Mouse (Mus musculus) common myeloid progenitor, adult 5-6 weeks (primary cell): ENCODE data around the gene Trat1. TPM values are rescaled to one million over a fixed set of nuclear protein-coding genes. Genes with fewer than 3 reads are reported as not detected.
A peak's percentile ranks its signal among the peaks of the same experiment; 100 is the strongest.

Experiments used
- ATAC-seq: replicated peaks from 2 replicates; pipeline ENCODE4 v1.8.0; 2016; ENCODE audit warnings: low read depth, mild to moderate bottlenecking, moderate TSS enrichment, inconsistent platforms; ENCODE audit not compliant: poor library complexity, severe bottlenecking
- total RNA-seq: library from RNA; stranded (forward); fragments of 200-1000, 187-1606 nt; gene quantifications from 2 replicates; pipeline ENCODE4 v1.2.3, GENCODE M21; 2017

The Trat1 gene
- 0.18 and 7.4 TPM in 2 replicates for total RNA-seq

DNA sequence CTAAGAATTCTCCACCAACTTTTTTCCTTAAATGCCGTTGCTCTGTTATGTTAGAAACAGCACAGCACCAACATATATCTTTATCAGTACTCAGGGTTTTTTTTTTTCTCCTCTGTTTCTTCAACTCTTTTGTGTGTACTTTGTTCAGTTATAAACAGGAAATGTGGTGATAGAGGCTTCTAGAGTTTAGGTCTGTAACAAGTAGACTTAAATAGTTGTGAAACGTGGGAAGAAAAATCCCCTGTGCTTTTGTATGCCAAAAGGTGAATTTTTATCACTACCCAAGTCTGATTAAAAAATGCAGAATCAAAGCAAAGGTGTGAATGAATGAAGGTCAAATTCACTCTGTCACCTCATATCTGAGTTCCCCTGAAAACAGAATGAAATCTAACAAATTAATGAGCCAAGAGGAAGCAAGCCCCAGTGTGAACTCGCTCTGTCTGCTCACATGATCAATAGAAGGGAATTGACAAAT, at the start of gene Trat1:
TSS of gene Trat1 (minus strand) at position 51 of the 475 bp plus-strand sequence.
- ATAC-seq, result 0 out of 2 replicates have a peak, but pooled peaks have one; percentile 32

DNA sequence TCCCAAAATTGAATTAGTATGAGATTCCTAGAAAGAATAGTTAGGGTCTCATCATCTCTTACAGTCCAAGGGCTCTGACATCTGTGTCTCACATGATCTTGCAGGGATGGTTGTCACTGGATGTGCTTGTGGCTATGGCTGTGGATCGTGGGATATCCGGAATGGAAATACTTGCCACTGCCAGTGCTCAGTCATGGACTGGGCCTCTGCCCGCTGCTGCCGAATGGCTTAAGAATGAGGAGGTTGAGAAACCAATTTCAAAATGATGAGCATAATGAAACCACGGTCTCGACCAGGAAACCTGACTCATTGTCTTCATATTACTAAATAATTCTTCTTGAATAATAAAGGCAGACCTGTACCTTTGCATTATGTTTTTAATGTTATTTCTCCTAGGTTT, 46.7 kb upstream of the Trat1 start:
- peak; percentile 25; the same call in 1 of the 2 replicates for ATAC-seq

DNA sequence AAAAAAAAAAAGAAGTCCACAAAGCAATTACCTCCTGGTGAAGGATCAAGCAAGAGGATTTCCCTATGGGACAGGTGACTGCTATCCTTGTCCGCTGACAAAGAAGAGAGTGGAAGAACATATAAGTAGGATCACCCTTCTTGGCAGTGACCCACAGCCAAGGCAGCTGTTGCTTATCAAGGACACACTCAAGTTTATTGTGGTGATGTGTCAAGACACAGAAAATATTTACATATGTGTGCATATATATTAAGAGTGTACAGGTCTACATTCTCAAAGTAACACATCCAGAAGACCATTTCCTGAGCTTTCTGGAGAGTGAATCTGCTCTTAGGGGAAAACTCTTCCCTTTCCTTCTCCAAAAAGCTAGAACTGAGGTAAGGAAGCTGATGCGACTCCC, 44.9 kb upstream of the Trat1 start, which contains the start of gene Retnlb:
TSS of gene Retnlb (plus strand) at position 162 of the 400 bp plus-strand sequence.
- ATAC-seq, result no peak

DNA sequence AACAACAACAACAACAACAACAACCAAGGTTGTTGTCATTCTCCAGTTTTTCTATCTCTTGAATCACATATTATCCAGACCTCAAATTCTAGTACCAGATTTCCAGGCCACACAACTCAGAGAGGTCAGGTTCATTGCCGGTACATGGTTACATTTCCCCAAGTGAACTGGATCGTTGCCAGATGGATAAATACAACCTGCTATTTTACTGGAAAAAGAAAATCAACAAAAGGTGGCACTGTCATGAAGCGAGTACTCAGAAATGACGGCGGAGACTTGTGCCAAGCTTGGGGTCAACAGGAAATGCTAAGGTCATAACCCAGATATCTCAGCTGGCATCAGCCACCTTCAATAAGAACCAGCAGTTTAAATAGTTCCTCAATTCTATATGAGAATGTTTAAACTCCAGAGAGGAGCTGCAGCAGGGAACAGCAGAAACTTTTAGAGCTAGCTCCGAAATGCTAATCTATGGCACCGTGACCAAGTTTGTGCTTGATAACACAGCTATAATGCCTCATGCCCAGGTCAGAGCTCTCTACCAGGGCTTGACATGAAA, 40.1 kb upstream of the Trat1 start:
- ATAC-seq, result peak; percentile 52; the same call in 1 of the 2 replicates

DNA sequence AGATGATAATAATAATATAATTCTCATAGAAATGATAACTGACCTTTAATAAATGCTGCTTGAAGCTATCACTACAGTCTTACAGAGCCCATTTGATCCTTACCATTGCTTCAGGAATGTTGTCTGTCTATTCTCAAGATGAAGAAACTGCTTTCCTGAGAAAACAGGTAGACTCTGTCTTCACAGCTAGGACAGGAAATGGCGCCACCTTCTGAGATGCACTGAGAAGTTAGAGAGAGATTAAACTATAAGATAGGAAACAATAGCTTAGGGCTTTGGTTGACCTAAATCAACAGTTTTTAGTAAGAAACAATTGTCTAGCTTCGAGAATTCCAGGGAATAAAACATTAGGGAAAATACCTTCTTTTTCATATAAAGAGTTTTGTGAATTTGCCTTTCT, 37.6 kb upstream of the Trat1 start:
- no peak for ATAC-seq

DNA sequence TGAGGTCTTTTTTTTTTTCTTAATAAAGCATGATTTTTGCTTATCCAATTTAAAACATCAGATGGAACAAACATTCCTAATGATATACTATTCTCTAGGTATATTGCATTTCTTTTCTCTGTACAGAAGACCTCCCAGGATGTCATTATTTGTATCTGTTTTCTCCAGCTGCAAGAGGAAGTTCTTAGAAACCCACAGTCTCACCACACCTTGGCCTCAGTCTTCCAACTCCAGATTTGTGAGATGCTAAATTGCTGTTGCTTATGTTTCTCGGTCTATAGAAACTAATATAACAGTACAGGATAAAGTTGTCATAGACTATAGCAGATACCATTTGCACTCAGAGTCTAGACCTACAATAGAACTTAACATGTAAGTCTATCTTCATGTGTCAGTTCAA, 34.7 kb upstream of the Trat1 start:
- ATAC-seq, result 0 out of 2 replicates have a peak, but pooled peaks have one; percentile 29

DNA sequence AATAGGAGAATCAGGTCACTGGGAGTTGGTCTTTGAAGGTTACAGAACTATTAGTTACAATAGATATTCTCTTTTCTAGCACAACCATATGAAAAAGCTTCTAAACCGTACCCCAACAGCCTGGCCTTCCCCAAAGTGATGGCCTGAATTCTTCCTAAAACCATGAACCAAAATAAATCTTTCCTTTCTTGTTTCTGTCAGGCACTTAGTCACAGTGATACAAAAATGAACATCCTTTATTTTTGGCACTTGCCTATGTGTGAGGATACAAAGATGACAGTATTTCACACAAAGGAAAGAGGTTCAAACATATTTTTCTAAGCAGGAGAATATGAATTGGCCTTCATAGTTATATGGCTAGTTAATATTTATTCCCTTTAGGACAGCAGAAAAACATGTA, 33.6 kb upstream of the Trat1 start:
- no peak for ATAC-seq

DNA sequence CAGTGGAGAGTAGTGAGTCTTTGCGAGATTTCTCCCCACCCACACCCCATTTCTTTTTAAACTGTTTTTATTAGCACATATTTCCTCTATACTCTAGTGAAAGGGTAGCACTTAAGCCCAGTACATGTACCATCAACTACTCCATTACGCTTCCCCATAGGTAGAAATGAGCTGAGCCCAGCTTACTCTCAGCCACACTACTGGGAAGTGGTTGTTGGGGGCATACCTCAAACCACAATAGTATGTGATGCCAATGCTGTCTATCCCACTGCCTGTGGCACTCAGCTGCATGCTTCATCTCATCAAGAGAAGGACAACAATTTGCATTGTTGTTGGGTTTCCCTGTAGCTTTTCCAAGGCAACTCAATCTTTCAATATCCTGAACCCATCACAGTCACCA, 29.1 kb upstream of the Trat1 start:
- ATAC-seq, result peak; percentile 96

DNA sequence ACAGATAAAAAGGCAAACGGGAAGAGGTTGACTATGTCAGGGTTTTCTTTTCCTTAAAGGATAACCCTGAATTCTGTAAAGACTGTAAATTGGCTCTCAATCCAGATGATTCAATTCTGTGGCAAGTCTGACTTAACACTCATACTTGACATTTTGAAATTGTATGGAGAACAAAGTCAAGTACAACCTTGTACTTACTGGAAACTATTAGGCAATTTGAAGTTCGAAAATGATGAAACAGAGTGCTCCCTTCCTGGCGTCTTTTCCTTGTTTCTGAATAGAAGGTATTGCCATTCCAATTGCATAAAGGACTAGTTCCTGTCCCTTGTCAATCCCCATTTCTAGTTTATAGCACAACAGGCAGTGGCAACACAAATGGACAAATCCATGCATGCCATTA, 27.6 kb upstream of the Trat1 start:
- no peak for ATAC-seq

DNA sequence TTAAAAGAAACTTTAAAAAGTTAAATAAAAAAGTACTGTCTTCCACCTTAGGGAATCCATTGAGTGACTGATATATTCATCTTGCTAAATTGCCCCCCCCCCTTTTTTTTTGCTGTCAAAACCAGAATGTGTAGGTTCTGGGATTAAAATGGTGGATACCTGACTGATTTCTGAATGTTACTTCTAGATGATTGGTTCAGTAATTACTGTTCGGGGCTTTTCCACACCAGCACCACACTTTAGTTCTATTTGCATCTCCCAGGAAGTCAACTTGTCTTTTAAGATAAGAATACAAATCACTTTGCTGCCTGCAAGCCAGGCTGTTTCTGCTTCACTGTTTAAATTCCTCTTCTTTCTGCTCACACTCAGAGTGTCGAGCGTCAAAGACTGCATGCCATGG, 26.5 kb upstream of the Trat1 start:
- no peak for ATAC-seq

DNA sequence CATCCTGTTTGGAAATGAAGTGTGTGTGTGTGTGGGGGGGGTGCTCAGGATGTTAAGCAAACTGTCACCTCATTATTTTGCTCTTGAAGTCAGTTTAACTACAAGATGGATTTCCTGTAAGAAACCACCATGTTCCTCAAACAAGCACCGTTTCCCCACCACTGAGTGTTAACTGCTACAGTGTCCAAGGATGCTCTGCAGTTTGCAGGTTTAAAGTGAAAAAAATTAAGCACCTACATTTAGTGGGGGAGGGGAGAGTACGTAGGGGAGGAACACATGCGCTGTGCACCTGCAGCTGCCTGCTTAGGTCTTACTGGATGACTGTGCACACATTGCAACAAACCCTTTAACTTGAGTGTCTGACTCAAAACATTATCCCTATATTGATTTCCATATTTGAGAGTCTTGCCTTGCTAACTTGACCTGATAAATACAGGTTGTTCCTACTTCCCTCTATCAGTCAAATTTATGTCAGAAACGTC, 16.9 kb upstream of the Trat1 start:
- ATAC-seq, result peak; percentile 82

DNA sequence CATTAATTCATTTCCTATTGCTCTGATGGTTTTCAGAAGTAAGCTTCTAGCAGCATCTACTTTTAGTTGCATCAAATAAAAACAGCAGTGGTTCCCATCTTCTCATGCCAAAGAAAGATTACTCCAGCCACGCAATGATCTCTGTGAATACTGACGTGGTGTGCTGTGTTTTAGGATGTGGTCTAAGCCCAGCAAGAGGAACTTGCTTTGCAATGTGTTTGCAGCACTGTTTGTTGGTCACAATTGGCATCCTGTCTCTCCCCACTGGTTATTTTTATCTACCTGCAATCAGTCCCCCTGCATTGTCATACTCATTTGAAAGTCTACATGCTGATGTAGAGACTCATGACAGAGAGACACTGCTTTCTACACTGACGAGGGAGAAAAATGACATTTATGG, 14.4 kb upstream of the Trat1 start:
- ATAC-seq, result peak; percentile 80

DNA sequence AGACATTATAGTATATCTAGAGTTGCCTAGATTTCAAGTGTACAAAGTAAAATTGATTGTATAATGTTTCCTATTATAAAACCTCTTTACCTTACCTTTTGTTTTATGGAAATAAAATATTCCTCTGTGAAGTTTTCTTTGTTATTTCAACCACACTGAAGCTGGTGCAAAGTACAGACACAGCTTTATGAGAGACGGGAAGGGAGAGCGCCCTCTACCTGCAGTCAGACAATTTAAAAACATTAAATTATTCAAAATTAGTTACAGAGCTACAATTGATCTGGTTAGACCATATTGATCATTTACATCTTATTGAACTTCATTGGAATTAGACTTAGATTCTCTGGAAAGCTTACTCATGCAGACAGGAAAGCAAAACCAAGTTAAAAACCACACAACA, 5.4 kb upstream of the Trat1 start:
- ATAC-seq, result no peak

DNA sequence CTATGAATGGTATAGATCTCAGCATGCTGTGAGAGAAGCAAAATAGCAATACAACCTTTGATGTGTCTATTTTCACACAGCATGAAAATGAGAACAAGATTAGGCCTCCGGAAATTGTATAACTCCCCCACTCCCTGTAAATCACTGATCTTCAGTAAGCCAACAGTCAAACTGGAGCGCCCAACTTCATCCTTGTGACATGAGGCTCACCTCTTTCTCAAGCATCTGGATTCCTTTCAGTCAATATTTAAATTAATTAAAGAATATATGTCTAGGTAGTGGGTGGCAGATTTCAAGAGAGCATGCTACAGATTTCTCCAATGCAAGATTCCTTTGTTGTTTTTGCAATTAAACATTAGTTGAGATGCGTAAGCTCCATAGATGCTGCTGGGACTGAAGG, 2.6 kb downstream of the Trat1 start:
- ATAC-seq, result no peak

DNA sequence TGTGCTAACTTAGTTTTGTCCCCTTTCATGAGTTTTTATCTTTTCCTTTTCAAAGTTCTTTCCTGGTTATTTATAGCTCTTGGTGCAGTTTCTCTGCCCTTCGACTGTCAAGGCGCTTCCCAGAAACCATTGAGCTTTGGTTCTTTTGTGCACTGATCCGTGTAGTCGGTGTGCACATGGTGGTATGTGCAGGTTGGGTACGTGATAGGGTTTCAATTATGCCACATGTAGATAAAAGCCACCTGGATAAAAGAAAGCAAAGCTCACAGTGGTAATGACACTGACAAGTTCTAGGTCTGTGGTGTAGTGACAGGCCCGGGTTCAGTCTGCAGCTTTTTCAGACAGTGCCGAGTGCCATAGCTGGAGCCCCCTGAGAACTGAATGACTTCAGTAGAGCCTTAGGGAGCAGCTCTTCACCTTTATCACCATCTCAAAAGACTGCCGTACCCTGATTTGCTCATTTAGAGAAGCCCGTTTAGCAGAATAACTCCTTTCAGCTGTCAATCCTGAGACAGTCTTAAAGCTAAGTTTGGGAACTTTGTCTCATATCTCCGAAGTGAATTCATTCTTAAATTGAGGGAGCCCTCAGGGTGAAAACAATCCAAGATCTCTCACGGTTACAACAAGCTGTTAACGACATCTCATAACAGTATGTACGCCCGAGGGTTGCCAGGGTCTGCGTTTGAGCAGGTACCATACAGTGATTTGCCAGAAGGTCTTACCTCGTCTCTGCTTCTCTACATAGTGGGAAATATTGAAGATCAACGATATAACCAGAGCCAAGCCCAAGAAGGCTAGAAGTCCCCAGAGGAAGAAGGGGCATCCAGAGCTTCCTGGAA, 11.0 kb downstream of the Trat1 start:
- no peak for ATAC-seq

DNA sequence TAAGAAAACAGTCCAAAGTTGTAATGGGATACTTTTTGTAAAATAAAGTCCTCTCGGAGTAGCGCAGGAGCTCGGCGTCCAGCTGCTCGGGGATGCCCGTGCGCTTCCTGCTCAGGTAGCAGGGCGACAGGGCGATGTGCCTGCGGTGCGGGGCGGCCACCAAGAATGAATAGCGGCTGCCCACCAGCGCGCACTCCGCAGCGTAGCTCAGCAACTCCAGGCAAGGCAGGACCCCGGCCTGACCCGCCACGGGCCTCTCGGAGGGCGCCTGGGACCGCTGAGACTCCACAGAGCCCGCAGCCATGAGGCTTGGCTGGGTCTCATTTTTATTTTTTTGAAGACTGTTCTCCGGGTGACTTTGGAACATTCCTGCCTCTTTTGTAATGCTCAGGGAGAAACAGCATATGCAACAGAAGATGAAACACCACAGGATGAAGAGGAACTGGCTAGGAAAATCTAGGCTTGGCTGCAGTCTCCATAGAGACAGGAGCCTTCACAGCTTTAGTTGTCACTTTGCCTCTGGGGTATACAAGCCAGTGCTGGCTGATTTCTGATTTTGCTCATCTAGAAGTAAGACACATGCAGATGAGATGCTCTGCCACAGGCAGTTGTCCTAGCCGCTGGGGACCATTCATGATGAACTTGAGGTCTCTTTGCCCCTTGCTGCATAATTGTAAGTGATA, 21.5 kb downstream of the Trat1 start:
- no peak for ATAC-seq

DNA sequence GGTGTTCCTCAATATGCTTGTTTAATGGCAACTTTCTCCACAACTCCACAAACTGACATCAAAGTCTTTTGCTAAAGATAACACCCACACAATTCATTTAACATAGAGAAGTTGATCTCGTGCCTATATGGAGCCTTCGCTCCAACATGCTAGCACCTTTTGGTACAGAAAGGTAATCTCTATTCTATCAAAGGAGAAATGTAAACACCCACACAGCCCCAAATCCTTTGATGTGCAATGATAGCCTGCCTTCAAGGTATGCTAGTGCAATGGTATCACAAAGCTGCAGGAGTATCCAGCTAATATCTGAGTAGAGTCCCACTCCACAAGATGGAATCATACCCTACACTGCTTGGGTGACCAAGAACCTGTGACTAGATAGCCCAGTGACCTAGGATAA, 26.4 kb downstream of the Trat1 start:
- ATAC-seq, result no peak

DNA sequence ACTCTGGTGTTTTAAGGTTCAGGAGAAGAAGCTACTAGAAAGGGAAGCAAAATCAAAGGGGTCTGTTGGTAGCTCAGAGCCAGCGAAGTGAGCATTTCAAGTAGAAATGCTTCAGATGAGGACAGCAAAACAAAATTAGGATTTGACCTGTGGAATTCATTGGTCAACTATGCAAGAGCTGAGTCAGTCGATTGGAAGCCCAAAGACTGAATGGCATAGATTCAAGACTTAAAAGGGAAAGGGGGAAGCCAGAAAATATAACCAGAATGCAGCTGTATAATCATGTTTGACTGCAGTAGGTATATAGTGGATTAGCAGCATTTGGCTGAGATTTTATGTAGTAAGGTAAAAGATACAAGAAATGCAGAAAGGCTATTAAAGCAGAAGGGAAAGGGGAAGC, 26.8 kb downstream of the Trat1 start:
- ATAC-seq, result no peak

DNA sequence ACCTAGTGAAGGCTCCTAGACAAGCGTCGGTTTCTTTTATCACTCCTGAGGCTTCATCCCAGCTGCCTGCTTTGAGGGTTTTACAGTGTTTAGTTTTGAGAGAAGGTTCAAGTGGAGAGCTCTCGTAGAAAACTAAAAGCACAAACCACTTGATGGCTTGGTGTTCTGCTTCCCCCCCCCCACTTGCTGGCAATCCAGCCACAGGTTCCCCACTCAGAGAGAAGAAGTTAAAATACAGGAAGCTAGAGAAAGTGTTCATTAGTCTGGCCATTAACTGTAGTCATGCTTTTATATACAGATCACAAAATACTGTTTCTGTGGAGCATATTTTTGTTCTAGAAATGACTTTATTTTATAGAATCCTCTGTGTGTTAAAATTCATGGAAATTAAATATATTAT, 30.3 kb downstream of the Trat1 start:
- ATAC-seq, result peak; percentile 68

DNA sequence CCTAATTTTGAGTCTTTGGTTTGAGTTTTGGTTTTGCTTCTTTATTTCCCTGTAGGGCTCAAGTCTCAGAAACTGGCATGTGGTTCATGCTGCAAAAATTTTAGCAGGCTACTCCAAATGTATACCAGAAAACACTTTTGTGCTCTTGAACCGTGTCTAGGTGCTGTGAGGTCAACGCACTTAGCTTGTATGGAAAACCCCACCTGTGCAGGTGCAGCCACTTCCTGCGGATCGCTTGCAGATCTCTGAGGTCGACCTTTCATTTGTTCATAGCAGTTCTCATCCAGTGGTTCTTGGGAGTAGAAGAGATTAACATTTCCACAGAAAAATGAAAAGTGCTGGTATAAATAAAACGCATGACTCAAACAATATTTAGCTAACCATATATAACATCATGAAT, 31.8 kb downstream of the Trat1 start:
- ATAC-seq, result no peak

DNA sequence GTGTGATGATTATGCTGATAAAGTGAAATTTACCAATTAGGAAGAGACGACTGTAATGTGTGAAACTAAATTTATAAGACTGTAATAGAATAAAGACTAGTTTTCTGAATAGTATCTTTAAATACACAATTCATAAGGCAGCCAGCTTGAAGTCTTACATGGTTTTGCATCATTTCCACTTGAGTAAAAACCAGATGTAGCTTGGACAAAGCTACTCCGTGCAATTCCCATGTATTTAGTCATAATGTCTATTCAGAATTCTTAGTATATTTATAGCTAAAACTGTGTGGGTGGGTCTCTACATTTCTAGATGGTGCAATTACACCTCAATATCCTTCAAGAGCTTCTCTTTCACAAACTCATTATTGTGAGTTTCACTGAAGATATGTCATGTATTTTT, 33.4 kb downstream of the Trat1 start:
- no peak for ATAC-seq
